Mouse (Mus musculus) testis, adult 2 months (tissue): ENCODE results near the gene Cluap1.

Experiments used
- CTCF ChIP-seq: fragments of 200-500 bp; IDR thresholded peaks from 2 replicates; pipeline ENCODE4 v1.5.1; 2012; ENCODE audit warnings: low read depth, mild to moderate bottlenecking, inconsistent platforms, low read length, moderate library complexity; ENCODE audit not compliant: control insufficient read depth, insufficient read depth, insufficient replicate concordance
- POLR2A ChIP-seq: fragments of 200-500 bp; IDR thresholded peaks from 2 replicates; pipeline ENCODE4 v1.6.1; 2012; ENCODE audit warnings: low read depth, mild to moderate bottlenecking, inconsistent platforms, low read length, moderate library complexity; ENCODE audit not compliant: control insufficient read depth

DNA sequence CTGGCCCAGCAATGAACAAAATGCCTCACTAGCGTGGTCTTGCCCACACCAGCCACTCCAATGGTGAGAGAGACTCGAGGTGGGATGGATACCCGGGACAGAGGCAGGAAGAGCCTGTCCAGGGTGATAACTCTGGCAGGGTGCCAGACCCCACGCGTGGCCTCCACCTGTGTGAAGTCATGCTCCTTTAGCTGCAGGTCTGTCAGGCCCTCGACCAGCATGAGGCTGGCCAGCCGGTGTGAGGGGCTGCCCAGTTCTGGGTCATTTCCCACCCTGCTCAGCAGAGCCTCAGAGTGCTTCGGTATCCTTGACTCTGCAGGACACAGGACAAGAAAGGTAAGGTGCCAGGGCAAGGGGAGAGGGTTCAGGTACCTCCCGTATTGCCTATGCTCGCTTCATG, 56.4 kb downstream of the Cluap1 start:
- TF ChIP-seq POLR2A (no peak), CTCF (no peak)
